Comparison of ENCODE assay signal across 8 mouse cellular contexts in genomic region chr7:126584506-126584977, GRCm38 (mm10). TPM values are rescaled to one million over a fixed set of nuclear protein-coding genes. Genes with fewer than 3 reads are reported as not detected.
DNase-seq lines count a peak whose midpoint lies in the region; ATAC-seq lines count a peak whose summit lies in the region.

Apobr (plus strand) TSS chr7:126584942.

- peak within 1 kb of the TSS; percentile 82 for H3K4me2 ChIP-seq in hindbrain, embryonic 12.5 days (replicated peaks)
- H3K4me2 ChIP-seq in stomach, embryonic 16.5 days (ENCODE audit: low read depth, low read length) = peak within 1 kb of the TSS; percentile 78

- H3K36me3 ChIP-seq in hindbrain, embryonic 12.5 days = no peaks in the 10 kb centered on the region
- H3K36me3 ChIP-seq in stomach, embryonic 16.5 days (ENCODE audit: control insufficient read depth, insufficient read depth, low read length) = no peaks in the 10 kb centered on the region

- H3K4me1 ChIP-seq in hindbrain, embryonic 12.5 days = peaks cover 12% of the 10 kb centered on the region
- H3K4me1 ChIP-seq in stomach, embryonic 16.5 days (ENCODE audit: control insufficient read depth, insufficient read depth, low read length) = 0 out of 2 replicates have a peak, but pooled peaks cover 4% of the 10 kb centered on the region

- 78% methylated on average over 8 of the region's 8 CpGs for WGBS in hindbrain, embryonic 12.5 days
- 73% methylated on average over 8 of the region's 8 CpGs for WGBS in stomach, embryonic 16.5 days

- peak within 1 kb of the TSS; percentile 48; the same call in 1 of the 2 replicates for H3K4me3 ChIP-seq in hindbrain, embryonic 12.5 days
- H3K4me3 ChIP-seq in stomach, embryonic 16.5 days (replicated peaks; ENCODE audit: low read length) = peak within 1 kb of the TSS; percentile 70

- H3K27ac ChIP-seq in hindbrain, embryonic 12.5 days = no peak within 1 kb of the TSS; the same call in 1 of the 2 replicates
- H3K27ac ChIP-seq in stomach, embryonic 16.5 days (ENCODE audit: low read length) = peak within 1 kb of the TSS; percentile 90

- DNase-seq in adrenal gland, adult (ENCODE audit: inconsistent age in 2 of 2, low spot score in 1 of 2) = peak; percentile 31 to 52
- no peak for DNase-seq in adrenal gland, adult 8-10 months
- peak; percentile 57 for DNase-seq in T-cell, adult 2 months (ENCODE audit: low spot score)
- peak; percentile 45 for DNase-seq in lung, postnatal 25 days (ENCODE audit: low spot score)
- no peak for DNase-seq in right cerebral cortex, postnatal 25 days

- peaks cover 29% of the 10 kb centered on the region for H3K27me3 ChIP-seq in hindbrain, embryonic 12.5 days
- no peaks in the 10 kb centered on the region; the same call in none of the 2 replicates for H3K27me3 ChIP-seq in stomach, embryonic 16.5 days (ENCODE audit: control insufficient read depth, insufficient read depth, low read length)

- H3K9ac ChIP-seq in hindbrain, embryonic 12.5 days = no peak within 1 kb of the TSS
- peak within 1 kb of the TSS; percentile 79; the same call in 1 of the 2 replicates for H3K9ac ChIP-seq in stomach, embryonic 16.5 days (ENCODE audit: low read length)

- no peaks in the 10 kb centered on the region for H3K9me3 ChIP-seq in hindbrain, embryonic 12.5 days (replicated peaks)
- H3K9me3 ChIP-seq in stomach, embryonic 16.5 days (replicated peaks; ENCODE audit: control insufficient read depth, low read length) = no peaks in the 10 kb centered on the region

- ATAC-seq in hindbrain, embryonic 12.5 days (ENCODE audit: low FRiP score) = no peak
- no peak for ATAC-seq in stomach, embryonic 16.5 days (ENCODE audit: insufficient read depth, low FRiP score)
- ATAC-seq in megakaryocyte-erythroid progenitor cell, adult 5-6 weeks (replicated peaks; ENCODE audit: low FRiP score, low TSS enrichment, poor library complexity, severe bottlenecking) = no peak

RNA-seq across cellular contexts. Expression of gene Apobr, which starts in this region (rescaled TPM):
- 1 to 10 TPM; 1.4 to 4.3 (median 3.3) TPM for total RNA-seq in adrenal gland, adult 8-10 months (2022)
- 0.39 and 0.43 TPM in 2 replicates for polyA plus RNA-seq in hindbrain, embryonic 12.5 days (2016; fragmentation: Nextera tagmentation; extraction: Ambion mirVana)
- polyA plus RNA-seq in stomach, embryonic 16.5 days (2015; fragmentation: Nextera tagmentation; extraction: Ambion mirVana) = 1.4 and 2.2 TPM in 2 replicates
- total RNA-seq in megakaryocyte-erythroid progenitor cell, adult 5-6 weeks (2014; fragmentation: Nextera tagmentation) = 0.79 and 2.4 TPM in 2 replicates
- total RNA-seq in megakaryocyte-erythroid progenitor cell, adult 5-6 weeks (2017) = 0.89 and 2.4 TPM in 2 replicates

Comparison
In these comparisons a context has a peak if more than half of its experiments do, and no peak if none do; other contexts are left out.
1. DNase-seq: peak in adrenal gland, adult (2 of 2), T-cell, adult 2 months (single experiment) and lung, postnatal 25 days (single experiment); none in adrenal gland, adult 8-10 months (single experiment) and right cerebral cortex, postnatal 25 days (single experiment).